Mouse (Mus musculus): ENCODE measurements at regions not wholly inside any gene's neighbourhood (a gene's known extent, or its start where the extent isn't known, plus 50 kb on each side); places are given as distances from the start of the nearest gene placed in this dataset.
"Not testable (repeated sequence)": the region's sequence is repeated elsewhere in the genome, so short reads cannot be mapped to it uniquely, and the experiment has no call there.

DNA sequence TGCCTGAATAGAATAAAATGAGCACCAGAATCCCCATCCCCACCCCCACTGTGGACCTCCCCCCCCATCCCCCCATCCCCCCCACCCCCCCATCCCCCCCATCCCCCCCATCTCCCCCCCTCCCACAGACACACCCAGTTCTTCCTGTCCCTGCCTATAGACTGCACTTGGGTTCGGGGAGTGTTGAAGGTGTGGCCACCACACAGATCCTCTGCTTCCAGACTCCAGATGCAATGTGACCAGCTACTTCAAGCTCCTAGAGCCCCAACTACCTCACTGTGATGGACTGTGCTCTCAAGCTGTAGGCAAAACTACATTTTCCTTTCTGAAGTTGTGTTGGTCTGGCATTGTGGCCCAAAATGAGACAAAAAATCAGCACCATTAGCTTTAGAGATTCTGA lies 138.3 kb upstream of the Rybp start:
- DNase-seq (ENCODE audit: low spot score in 2 of 2) = no peak

DNA sequence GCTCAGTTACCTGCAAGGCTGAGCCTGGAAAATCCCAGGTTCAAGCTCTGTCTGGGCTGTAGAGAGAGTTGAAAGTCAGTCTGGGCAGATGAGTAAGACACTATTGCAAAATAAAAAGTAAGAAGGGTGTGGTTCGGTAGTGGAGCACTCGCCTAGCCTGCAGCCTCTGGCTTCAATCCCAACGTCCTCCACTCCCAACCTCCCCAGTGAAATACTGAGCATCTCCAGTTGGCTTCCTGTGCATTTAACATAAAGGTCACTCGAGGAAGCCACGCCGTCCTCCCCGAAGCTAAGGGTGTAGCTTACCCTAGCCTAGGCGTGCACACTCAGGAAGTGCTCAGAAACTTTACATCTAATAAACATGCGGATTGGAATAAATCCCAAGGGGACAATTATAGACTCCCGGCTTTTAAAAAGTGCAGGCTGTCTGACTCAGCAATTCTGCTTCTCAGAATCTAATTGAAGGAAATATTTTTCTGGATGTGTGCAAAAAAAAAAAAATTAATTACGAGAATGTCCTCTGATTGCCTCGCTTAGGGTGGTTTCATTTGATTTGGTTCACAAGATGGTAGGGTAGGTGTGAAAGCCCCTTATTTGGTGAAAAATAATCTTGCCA lies 137.6 kb upstream of the Rybp start:
- no peak for DNase-seq (ENCODE audit: low spot score in 2 of 2)

DNA sequence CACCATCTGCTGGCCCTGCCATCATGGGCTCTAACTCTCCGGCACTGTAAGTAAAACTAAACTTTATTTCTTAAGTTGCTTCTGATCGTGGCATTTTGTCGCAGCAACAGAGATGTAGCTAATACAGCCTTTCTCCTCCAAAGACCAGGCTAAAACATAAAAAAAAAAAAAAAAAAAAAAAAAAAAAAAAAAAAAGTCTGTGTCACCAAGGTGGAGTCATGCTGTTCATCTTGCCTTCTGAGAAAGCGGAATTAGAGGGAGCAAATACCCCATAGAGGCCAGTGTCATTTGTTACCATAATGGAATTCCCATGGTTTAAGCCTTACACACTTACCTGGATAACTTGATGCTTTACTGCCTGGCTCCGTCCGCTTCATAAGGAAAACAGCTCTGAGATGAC lies 136.9 kb upstream of the Rybp start:
- DNase-seq (ENCODE audit: low spot score in 2 of 2) = no peak

DNA sequence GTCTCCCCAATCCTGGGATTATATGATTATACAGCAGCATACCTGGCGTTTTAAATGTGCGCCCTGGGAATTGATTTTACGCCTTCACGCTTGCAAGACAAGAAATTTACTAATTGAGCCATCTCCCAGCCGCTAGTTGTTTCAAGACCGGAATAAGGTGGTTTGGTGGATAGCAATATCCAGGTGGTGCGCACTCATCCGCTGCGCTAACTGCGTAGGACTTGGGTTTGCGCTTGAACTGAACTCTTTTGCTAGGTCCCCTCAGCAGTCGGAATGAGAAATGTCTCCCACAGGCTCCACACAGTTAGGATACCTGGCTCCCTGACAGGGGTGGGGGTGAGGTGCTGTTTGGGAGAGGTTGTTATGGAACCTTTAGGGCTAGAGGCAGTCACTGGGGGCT lies 136.4 kb upstream of the Rybp start:
- DNase-seq (ENCODE audit: low spot score in 2 of 2) = no peak

DNA sequence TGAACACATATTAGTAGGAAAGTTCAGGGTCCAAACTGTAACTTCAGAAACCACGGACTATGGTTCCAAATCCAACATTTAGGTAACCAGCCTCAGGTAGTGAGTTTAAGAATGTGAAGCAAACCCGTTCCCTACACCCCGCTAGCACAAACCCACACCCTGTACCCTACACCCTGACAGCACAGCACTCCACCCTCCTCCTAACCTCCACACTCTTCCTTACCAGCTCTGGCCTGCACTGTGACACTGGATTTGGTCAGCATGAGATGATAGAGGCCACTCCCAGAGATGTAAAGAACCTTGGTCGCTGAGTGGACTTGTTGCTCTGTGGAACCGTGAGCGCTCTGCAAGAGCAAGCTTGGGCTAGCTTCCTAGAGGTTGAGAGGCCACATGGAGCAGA lies 135.3 kb upstream of the Rybp start:
- DNase-seq (ENCODE audit: low spot score in 2 of 2) = no peak

DNA sequence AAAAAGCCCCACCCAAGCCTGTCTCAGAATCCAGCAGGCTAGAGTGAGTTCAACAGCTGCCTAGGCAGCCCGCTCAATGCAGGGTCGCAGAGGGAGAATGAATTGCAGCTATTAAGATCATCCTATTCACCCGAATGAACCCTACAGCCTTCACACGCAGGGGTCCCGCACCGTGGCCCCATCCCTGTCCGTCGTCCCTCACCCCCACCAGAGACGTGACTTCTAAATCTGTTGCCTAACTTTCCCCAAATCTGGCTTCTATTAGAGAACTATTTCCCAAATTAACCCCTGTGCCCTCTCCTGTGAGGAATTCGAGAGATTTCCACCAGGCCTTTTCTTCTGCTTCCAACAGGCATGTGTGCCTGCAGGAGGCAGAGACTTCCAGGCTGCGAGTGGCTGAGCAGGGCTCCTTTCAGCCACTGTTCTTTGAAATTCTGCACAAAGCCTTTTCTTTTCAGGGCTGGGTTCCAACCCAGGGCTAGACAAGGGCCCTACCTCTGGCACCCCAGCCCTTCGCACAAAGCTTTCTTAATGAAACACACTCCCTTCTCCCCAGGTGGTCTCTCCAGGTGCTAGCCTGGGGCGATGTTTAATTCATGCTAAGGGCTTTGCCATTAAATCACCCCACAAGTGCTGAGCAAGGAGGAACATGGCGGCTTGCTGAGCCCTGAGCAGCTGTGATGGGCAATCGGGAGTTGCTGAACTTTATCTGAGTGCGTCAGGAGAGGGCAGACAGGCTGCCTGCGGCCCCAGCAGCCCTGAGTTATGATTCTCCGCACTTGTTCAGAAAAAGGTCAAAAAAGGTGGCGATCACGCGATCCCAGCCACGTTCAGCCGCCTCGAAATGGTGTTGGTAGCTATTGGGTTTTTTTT lies 134.7 kb upstream of the Rybp start:
- DNase-seq (ENCODE audit: low spot score in 2 of 2) = no peak

DNA sequence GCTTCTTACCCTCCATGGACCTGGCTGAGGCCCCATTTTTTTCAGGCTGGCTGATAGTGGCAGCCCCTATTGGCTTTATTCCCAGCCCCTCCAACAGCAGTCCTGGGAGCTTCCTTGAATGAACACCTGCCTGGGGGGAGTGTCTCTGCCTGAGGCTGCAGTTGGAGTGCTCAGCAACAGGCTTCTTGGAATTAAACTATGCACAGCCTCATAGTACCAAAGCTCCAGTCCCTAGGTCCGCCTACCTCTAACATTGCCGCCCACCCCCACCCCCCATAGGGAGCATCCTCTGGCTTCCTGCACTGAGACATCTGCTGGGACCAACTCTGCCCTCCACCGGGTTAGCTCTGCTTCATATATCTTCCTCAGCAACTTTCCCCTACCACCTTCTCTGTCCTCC lies 133.3 kb upstream of the Rybp start:
- no peak for DNase-seq (ENCODE audit: low spot score in 2 of 2)

DNA sequence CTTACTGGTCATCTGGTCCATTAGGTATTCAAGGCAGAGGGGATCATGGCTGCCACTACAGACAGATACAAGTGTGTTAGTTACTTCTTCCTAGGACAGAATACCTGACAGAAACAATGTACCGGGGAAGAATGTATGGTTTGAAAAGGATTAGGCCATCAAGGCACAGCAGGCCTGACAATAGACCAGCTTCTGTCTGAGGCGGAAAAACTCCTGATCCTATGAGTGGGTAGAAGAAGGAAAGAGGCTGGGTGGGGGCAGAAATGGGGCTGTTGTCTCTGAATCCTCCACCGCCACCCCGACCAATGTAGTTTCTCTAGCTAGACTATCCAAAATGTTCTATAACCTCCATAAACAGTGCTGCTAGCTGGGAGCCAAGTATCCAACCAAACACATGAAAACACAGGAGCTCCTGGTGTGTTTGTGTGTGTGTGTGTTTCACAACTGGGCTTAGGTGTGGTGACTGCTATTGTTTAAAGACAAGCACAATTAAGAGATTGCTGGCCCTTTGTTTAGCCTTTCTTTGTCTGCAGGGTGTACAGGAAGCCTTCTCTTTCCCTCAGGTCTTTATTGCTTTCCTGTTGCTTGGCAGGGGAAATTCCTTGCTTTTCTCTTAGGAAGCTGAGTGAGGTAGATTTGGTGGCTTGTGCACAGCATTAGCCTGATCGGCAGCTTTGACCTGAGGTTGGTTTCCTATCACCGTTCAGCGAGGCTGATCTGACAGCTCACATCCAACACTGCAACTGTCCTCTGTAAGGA lies 132.7 kb upstream of the Rybp start:
- no peak for DNase-seq (ENCODE audit: low spot score in 2 of 2)

DNA sequence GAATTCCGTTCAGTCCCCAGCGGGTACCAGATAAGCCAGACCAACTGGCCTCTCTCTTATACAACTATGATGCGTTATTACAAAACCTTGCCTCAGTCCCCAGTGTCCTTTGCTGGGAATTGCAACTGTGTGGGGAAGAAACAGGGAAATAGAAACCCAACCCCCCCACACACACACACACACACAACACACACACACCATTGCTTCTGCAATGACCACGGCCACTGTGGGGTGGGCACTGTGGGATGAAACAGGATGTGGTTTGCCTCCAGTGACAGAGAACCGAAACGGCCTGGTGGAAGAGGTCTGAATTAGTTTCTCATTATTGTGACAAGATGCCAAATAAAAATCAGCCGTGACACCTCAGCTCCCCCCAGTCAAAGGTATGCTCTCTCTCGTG lies 128.8 kb upstream of the Rybp start:
- DNase-seq (ENCODE audit: low spot score in 2 of 2) = no peak

- DNase-seq (ENCODE audit: low spot score in 2 of 2) = no peak
Observed at GRCm38 (mm10) chr6:100415514-100415913, 128.2 kb upstream of the Rybp start.

- DNase-seq (ENCODE audit: low spot score in 2 of 2) = no peak
Observed at GRCm38 (mm10) chr6:100414836-100415235, 127.6 kb upstream of the Rybp start.

- no peak for DNase-seq (ENCODE audit: low spot score in 2 of 2)
Observed at GRCm38 (mm10) chr6:100412486-100412885, 125.2 kb upstream of the Rybp start.

GRCm38 (mm10) chr6:100411968-100412367 lies 124.7 kb upstream of the Rybp start:
- no peak for DNase-seq (ENCODE audit: low spot score in 2 of 2)

GRCm38 (mm10) chr6:100410067-100410631 lies 122.9 kb upstream of the Rybp start:
- DNase-seq (ENCODE audit: low spot score in 2 of 2) = no peak

DNA sequence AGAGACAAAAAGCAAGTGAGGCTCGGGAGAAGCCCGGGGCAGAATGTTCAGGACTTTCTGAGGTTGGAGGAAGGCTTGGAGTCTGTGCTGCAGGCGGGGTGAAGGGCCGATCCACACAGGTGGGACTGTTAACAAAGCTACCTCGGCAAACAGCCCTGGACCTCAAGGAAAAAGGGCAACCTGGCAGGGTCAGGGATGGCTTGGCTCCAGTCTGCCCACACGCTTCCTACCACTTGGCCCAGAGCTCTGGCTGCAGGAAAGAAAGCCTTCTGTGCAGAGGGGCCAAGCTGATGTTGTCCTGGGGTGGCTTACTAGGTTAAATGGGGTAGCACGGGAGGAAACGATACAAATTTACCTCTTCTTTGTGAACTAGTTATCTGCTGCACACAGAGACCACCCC lies 121.5 kb upstream of the Rybp start:
- DNase-seq (ENCODE audit: low spot score in 2 of 2) = no peak

GRCm38 (mm10) chr6:100406504-100406903 lies 119.2 kb upstream of the Rybp start:
- DNase-seq (ENCODE audit: low spot score in 2 of 2) = no peak

- DNase-seq (ENCODE audit: low spot score in 2 of 2) = no peak
Observed at GRCm38 (mm10) chr6:100404161-100404560, 116.9 kb upstream of the Rybp start.

- DNase-seq (ENCODE audit: low spot score in 2 of 2) = no peak
Observed at GRCm38 (mm10) chr6:100402716-100403115, 115.4 kb upstream of the Rybp start.

DNA sequence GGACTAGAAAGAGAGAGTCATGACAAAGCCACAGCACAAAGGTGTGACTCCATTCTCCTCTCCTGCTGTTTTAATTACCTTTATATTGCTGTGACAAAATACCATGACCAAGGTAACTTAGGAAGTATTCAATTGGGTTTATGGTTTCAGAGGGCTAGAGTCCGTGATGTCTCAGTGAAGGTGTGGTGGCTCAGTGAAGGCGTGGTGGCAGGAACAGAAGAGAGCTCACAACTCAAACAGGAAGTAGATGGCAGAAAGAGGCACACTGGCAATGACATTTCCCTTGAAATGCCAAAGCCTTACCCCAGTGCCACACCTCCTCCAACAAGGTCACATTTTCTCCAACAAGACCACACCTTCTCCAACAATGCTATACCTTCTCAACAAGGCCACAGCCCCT lies 114.4 kb upstream of the Rybp start:
- DNase-seq (ENCODE audit: low spot score in 2 of 2) = no peak

GRCm38 (mm10) chr6:100399387-100399786 lies 112.1 kb upstream of the Rybp start:
- DNase-seq (ENCODE audit: low spot score in 2 of 2) = not testable (repeated sequence)

- DNase-seq (ENCODE audit: low spot score in 2 of 2) = no peak
Observed at GRCm38 (mm10) chr6:100396311-100397200, 109.3 kb upstream of the Rybp start.
